Mouse (Mus musculus): ENCODE results near the gene Rae1. TPM values are rescaled to one million over a fixed set of nuclear protein-coding genes. Genes with fewer than 3 reads are reported as not detected.

Gene Rae1
- polyA plus RNA-seq, 1 experiment from 2014 or later: 106 TPM

GRCm38 (mm10) chr2:172974701-172975100 lies 25.2 kb upstream of the Rae1 start:
- WGBS: 53% methylated on average over 7 of the region's 7 CpGs
- no peaks in the 10 kb centered on the region for H3K9me3 ChIP-seq
- no peak overlapping the region for H3K4me3 ChIP-seq
- H3K9ac ChIP-seq: no peak overlapping the region
- no peaks in the 10 kb centered on the region for H3K27me3 ChIP-seq
- H3K36me3 ChIP-seq: no peaks in the 10 kb centered on the region
- H3K27ac ChIP-seq (replicated peaks): no peak overlapping the region
- no peak overlapping the region for H3K4me2 ChIP-seq
- ATAC-seq (ENCODE audit: low read depth): no peak
- peaks cover 22% of the 10 kb centered on the region for H3K4me1 ChIP-seq (replicated peaks)

GRCm38 (mm10) chr2:172975159-172975558 lies 24.8 kb upstream of the Rae1 start:
- Histone ChIP-seq H3K27ac (replicated peaks) (no peak overlapping the region), H3K4me3 (no peak overlapping the region), H3K36me3 (no peaks in the 10 kb centered on the region), H3K9ac (no peak overlapping the region), H3K27me3 (no peaks in the 10 kb centered on the region), H3K9me3 (no peaks in the 10 kb centered on the region), H3K4me2 (no peak overlapping the region), H3K4me1 (replicated peaks) (peaks cover 22% of the 10 kb centered on the region)
- 87% methylated on average over 6 of the region's 6 CpGs for WGBS
- ATAC-seq (ENCODE audit: low read depth): no peak

- Histone ChIP-seq H3K36me3 (no peaks in the 10 kb centered on the region), H3K9ac (peak overlapping the region; percentile 50; the same call in 1 of the 2 replicates), H3K9me3 (no peaks in the 10 kb centered on the region), H3K4me3 (no peak overlapping the region), H3K27me3 (no peaks in the 10 kb centered on the region), H3K4me1 (replicated peaks) (peaks cover 22% of the 10 kb centered on the region), H3K27ac (replicated peaks) (0 out of 2 replicates have a peak overlapping the region, but pooled peaks have one; percentile 49), H3K4me2 (peak overlapping the region; percentile 40)
- ATAC-seq (ENCODE audit: low read depth): peak; percentile 5; the same call in 1 of the 2 replicates
- 28% methylated on average over 7 of the region's 7 CpGs for WGBS
Measured at GRCm38 (mm10) chr2:172976661-172977238, 23.2 kb upstream of the Rae1 start.

GRCm38 (mm10) chr2:172977409-172978130 lies 22.3 kb upstream of the Rae1 start, which contains the start of gene Spo11:
Spo11 (plus strand) TSS chr2:172977700.
- H3K4me2 ChIP-seq: peak within 1 kb of the TSS; percentile 40
- H3K4me3 ChIP-seq: no peak within 1 kb of the TSS
- 15% methylated on average over 14 of the region's 14 CpGs for WGBS
- H3K36me3 ChIP-seq: no peaks in the 10 kb centered on the region
- peaks cover 22% of the 10 kb centered on the region for H3K4me1 ChIP-seq (replicated peaks)
- H3K9me3 ChIP-seq: no peaks in the 10 kb centered on the region
- no peaks in the 10 kb centered on the region for H3K27me3 ChIP-seq
- 0 out of 2 replicates have a peak within 1 kb of the TSS, but pooled peaks have one; percentile 49 for H3K27ac ChIP-seq (replicated peaks)
- peak within 1 kb of the TSS; percentile 50 for H3K9ac ChIP-seq
- peak; percentile 58; the same call in 1 of the 2 replicates for ATAC-seq (ENCODE audit: low read depth)

GRCm38 (mm10) chr2:172978131-172978633 lies 21.7 kb upstream of the Rae1 start:
- Histone ChIP-seq H3K9ac (no peak overlapping the region), H3K36me3 (no peaks in the 10 kb centered on the region), H3K4me1 (replicated peaks) (peaks cover 22% of the 10 kb centered on the region), H3K9me3 (no peaks in the 10 kb centered on the region), H3K27me3 (no peaks in the 10 kb centered on the region), H3K4me2 (0 out of 2 replicates have a peak overlapping the region, but pooled peaks have one; percentile 40), H3K27ac (replicated peaks) (no peak overlapping the region), H3K4me3 (no peak overlapping the region)
- no peak for ATAC-seq (ENCODE audit: low read depth)
- 65% methylated on average over 4 of the region's 4 CpGs for WGBS

GRCm38 (mm10) chr2:172979666-172980345 lies 20.1 kb upstream of the Rae1 start:
- 94% methylated on average over 42 of the region's 43 CpGs for WGBS

GRCm38 (mm10) chr2:172982776-172983561 lies 16.9 kb upstream of the Rae1 start:
- Histone ChIP-seq H3K4me2 (no peak overlapping the region), H3K4me3 (no peak overlapping the region), H3K4me1 (replicated peaks) (peaks cover 2% of the 10 kb centered on the region; the same call in 1 of the 2 replicates), H3K36me3 (no peaks in the 10 kb centered on the region), H3K27ac (replicated peaks) (no peak overlapping the region), H3K9me3 (no peaks in the 10 kb centered on the region), H3K27me3 (no peaks in the 10 kb centered on the region), H3K9ac (no peak overlapping the region)
- 77% methylated on average over 9 of the region's 9 CpGs for WGBS
- no peak for ATAC-seq (ENCODE audit: low read depth)

More at GRCm38 (mm10) chr2:172979666-172980345, 20.1 kb upstream of the Rae1 start:
- Histone ChIP-seq H3K9me3 (no peaks in the 10 kb centered on the region), H3K36me3 (no peaks in the 10 kb centered on the region), H3K4me2 (no peak overlapping the region), H3K27me3 (no peaks in the 10 kb centered on the region), H3K9ac (no peak overlapping the region), H3K4me3 (no peak overlapping the region), H3K4me1 (replicated peaks) (peaks cover 22% of the 10 kb centered on the region), H3K27ac (replicated peaks) (no peak overlapping the region)
- no peak for ATAC-seq (ENCODE audit: low read depth)

GRCm38 (mm10) chr2:172990161-172990560 lies 9.8 kb upstream of the Rae1 start:
- Histone ChIP-seq H3K27ac (replicated peaks) (no peak overlapping the region), H3K4me2 (no peak overlapping the region), H3K4me3 (no peak overlapping the region), H3K9me3 (no peaks in the 10 kb centered on the region), H3K9ac (no peak overlapping the region), H3K36me3 (no peaks in the 10 kb centered on the region), H3K4me1 (replicated peaks) (no peaks in the 10 kb centered on the region), H3K27me3 (no peaks in the 10 kb centered on the region)
- 89% methylated on average over 6 of the region's 6 CpGs for whole genome bisulfite sequencing
- no peak for ATAC-seq (ENCODE audit: low read depth)

GRCm38 (mm10) chr2:172996207-172996606 lies 3.7 kb upstream of the Rae1 start:
- Histone ChIP-seq H3K9me3 (no peaks in the 10 kb centered on the region), H3K4me2 (no peak overlapping the region), H3K9ac (no peak overlapping the region), H3K36me3 (no peaks in the 10 kb centered on the region), H3K27ac (replicated peaks) (no peak overlapping the region), H3K4me1 (replicated peaks) (peaks cover 11% of the 10 kb centered on the region), H3K4me3 (no peak overlapping the region), H3K27me3 (no peaks in the 10 kb centered on the region)
- 21% methylated on average over 4 of the region's 4 CpGs for WGBS
- no peak for ATAC-seq (ENCODE audit: low read depth)

- Histone ChIP-seq H3K27me3 (no peaks in the 10 kb centered on the region), H3K4me1 (replicated peaks) (peaks cover 23% of the 10 kb centered on the region), H3K9ac (no peak overlapping the region), H3K4me3 (no peak overlapping the region), H3K9me3 (no peaks in the 10 kb centered on the region), H3K36me3 (peaks cover 3% of the 10 kb centered on the region), H3K4me2 (no peak overlapping the region), H3K27ac (replicated peaks) (no peak overlapping the region)
- WGBS: 72% methylated on average over 11 of the region's 11 CpGs
- no peak for ATAC-seq (ENCODE audit: low read depth)
Measured at GRCm38 (mm10) chr2:172997748-172998147, 2.2 kb upstream of the Rae1 start.

- H3K9ac ChIP-seq: 0 out of 2 replicates have a peak overlapping the region, but pooled peaks have one; percentile 12
- H3K4me3 ChIP-seq: no peak overlapping the region
- peaks cover 10% of the 10 kb centered on the region for H3K36me3 ChIP-seq
- H3K9me3 ChIP-seq: no peaks in the 10 kb centered on the region
- no peak overlapping the region for H3K4me2 ChIP-seq
- no peak overlapping the region for H3K27ac ChIP-seq (replicated peaks)
- no peaks in the 10 kb centered on the region for H3K27me3 ChIP-seq
- peaks cover 23% of the 10 kb centered on the region for H3K4me1 ChIP-seq (replicated peaks)
- ATAC-seq (ENCODE audit: low read depth): no peak
- WGBS: 64% methylated on average over 7 of the region's 7 CpGs
Measured at GRCm38 (mm10) chr2:172998478-172998877, 1.4 kb upstream of the Rae1 start.
